Mouse (Mus musculus): ENCODE data around the gene Gm21992. TPM values are rescaled to one million over a fixed set of nuclear protein-coding genes. Genes with fewer than 3 reads are reported as not detected.
"Not testable (repeated sequence)": the region's sequence is repeated elsewhere in the genome, so short reads cannot be mapped to it uniquely, and the experiment has no call there.

Gm21992 gene
- total RNA-seq, 2 experiments from 2014 or later, result 12.7 to 17.2 TPM

GRCm38 (mm10) chr19:4817182-4817835, 5.9 kb upstream of the Gm21992 start:
- DNase-seq (ENCODE audit: low spot score), result no peak
- intact Hi-C loops (cut with DNase I), result no loop called here

- DNase-seq (ENCODE audit: low spot score), result no peak
- intact Hi-C loops (cut with DNase I), result no loop called here
These were observed 1.6 kb upstream of the Gm21992 start for GRCm38 (mm10) chr19:4813015-4813414.

- DNase-seq (ENCODE audit: low spot score); intact Hi-C loops (cut with DNase I): not testable (repeated sequence)
These were observed 1.0 kb upstream of the Gm21992 start for GRCm38 (mm10) chr19:4812334-4812949.

GRCm38 (mm10) chr19:4811909-4812242, 464 bp upstream of the Gm21992 start:
- no peak for DNase-seq (ENCODE audit: low spot score)
- intact Hi-C loops (cut with DNase I), result loop anchor here (2.0 kb wide), 2 partner anchors 21 to 53 kb away; no protein-coding TSS in a partner anchor

GRCm38 (mm10) chr19:4810746-4811062, 708 bp downstream of the Gm21992 start:
- intact Hi-C loops (cut with DNase I), result loop anchor here (2.0 kb wide), 2 partner anchors 20 to 52 kb away; no protein-coding TSS in a partner anchor
- no peak for DNase-seq (ENCODE audit: low spot score)

GRCm38 (mm10) chr19:4810309-4810708, 1.1 kb downstream of the Gm21992 start:
- intact Hi-C loops (cut with DNase I), result loop anchor here (2.0 kb wide), 2 partner anchors 20 to 52 kb away; no protein-coding TSS in a partner anchor
- DNase-seq (ENCODE audit: low spot score), result no peak

GRCm38 (mm10) chr19:4803283-4803682, 8.1 kb downstream of the Gm21992 start:
- DNase-seq (ENCODE audit: low spot score), result no peak
- intact Hi-C loops (cut with DNase I), result no loop called here

GRCm38 (mm10) chr19:4802691-4803091, 8.7 kb downstream of the Gm21992 start:
- intact Hi-C loops (cut with DNase I), result no loop called here
- no peak for DNase-seq (ENCODE audit: low spot score)

GRCm38 (mm10) chr19:4799083-4799482, 12.3 kb downstream of the Gm21992 start:
- no peak for DNase-seq (ENCODE audit: low spot score)
- intact Hi-C loops (cut with DNase I), result no loop called here

GRCm38 (mm10) chr19:4797846-4798245, 13.6 kb downstream of the Gm21992 start:
- intact Hi-C loops (cut with DNase I), result no loop called here
- no peak for DNase-seq (ENCODE audit: low spot score)

GRCm38 (mm10) chr19:4795929-4796328, 15.5 kb downstream of the Gm21992 start:
- no peak for DNase-seq (ENCODE audit: low spot score)
- intact Hi-C loops (cut with DNase I), result no loop called here

- intact Hi-C loops (cut with DNase I), result no loop called here
- peak; percentile 96 for DNase-seq (ENCODE audit: low spot score)
These were observed 17.5 kb downstream of the Gm21992 start, which contains the start of gene Rbm4 for GRCm38 (mm10) chr19:4793831-4794422. TSS of gene Rbm4 (minus strand) at chr19:4793901.

GRCm38 (mm10) chr19:4793281-4793830, 18.1 kb downstream of the Gm21992 start:
- intact Hi-C loops (cut with DNase I), result no loop called here
- DNase-seq (ENCODE audit: low spot score), result no peak

- intact Hi-C loops (cut with DNase I), result loop anchor here (2.0 kb wide), 1 partner anchor 30 kb away; the partner anchor contains the start of gene Rbm4b
- no peak for DNase-seq (ENCODE audit: low spot score)
These were observed 25.1 kb downstream of the Gm21992 start for GRCm38 (mm10) chr19:4786313-4786712.

GRCm38 (mm10) chr19:4785206-4785605, 26.2 kb downstream of the Gm21992 start:
- intact Hi-C loops (cut with DNase I), result no loop called here

GRCm38 (mm10) chr19:4782891-4783290, 28.5 kb downstream of the Gm21992 start:
- DNase-seq (ENCODE audit: low spot score), result no peak
- intact Hi-C loops (cut with DNase I), result no loop called here

More at GRCm38 (mm10) chr19:4785206-4785605, 26.2 kb downstream of the Gm21992 start:
- DNase-seq (ENCODE audit: low spot score), result no peak

- intact Hi-C loops (cut with DNase I), result no loop called here
- DNase-seq (ENCODE audit: low spot score), result no peak
These were observed 38.6 kb downstream of the Gm21992 start for GRCm38 (mm10) chr19:4772785-4773184.

- intact Hi-C loops (cut with DNase I), result no loop called here
- DNase-seq (ENCODE audit: low spot score), result no peak
These were observed 43.8 kb downstream of the Gm21992 start for GRCm38 (mm10) chr19:4767507-4768148.

- intact Hi-C loops (cut with DNase I), result no loop called here
- DNase-seq (ENCODE audit: low spot score), result no peak
These were observed 48.5 kb downstream of the Gm21992 start for GRCm38 (mm10) chr19:4762876-4763275.

- intact Hi-C loops (cut with DNase I); DNase-seq (ENCODE audit: low spot score): not testable (repeated sequence)
These were observed 50.9 kb downstream of the Gm21992 start for GRCm38 (mm10) chr19:4760544-4760943.

Data from heart, postnatal 25 days (tissue).